Mouse (Mus musculus) embryo, embryonic 10 days (tissue): Measurements from ENCODE around the gene Miox.

Source experiments
- DNase-seq: peaks from one replicate; pipeline ENCODE4 v3.0.0-alpha.2; 2015; ENCODE audit warnings: low spot score

The Miox gene

GRCm38 (mm10) chr15:89315190-89315731, 18.9 kb upstream of the Miox start, which contains the start of gene Sbf1:
Gene Sbf1 (minus strand): TSS chr15:89315311.
- peak; percentile 98 for DNase-seq

GRCm38 (mm10) chr15:89316146-89316545, 18.1 kb upstream of the Miox start:
- DNase-seq, result no peak

DNA sequence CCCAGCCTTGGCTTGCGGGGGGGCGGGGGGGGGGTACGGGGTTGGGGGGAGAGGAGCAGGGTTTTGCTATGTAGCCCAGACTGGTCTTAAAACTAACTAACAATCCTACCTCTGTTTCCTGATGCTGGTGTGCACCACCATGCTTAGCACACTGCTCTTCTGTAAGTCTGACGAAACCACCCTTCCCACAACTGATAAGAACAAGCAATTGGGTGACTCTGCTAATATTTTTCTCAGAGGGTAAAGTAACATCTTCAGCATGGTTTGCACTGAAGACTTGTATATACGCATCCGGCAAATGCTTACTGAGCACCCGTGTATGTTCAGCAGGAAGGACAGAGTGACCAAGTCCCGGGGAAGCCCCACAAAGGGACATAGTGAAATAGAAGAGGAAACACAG, 12.9 kb upstream of the Miox start:
- no peak for DNase-seq

GRCm38 (mm10) chr15:89322670-89323522, 11.3 kb upstream of the Miox start, which contains the start of gene Adm2:
Gene Adm2 (plus strand): TSS chr15:89322720.
- peak; percentile 52 for DNase-seq

DNA sequence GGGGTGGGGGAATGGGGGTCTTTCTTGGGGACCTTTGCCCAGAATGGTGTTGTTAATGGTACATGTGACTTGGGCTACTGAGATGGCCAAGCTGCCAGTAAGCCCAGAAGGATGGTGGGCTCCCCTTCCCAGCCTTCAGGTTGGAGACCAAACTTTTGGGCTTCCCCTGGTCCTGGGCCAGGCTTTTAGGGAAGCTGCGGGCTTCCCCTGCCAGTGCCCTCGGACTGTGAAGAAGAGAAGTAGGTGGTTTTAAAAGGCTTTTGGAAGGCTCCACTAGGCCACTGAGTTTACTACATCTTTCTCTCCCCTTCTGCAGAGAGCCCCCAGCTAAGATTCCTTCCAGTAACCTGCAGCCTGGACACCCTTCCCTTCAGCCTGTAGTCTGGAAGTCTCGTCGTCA, 10.5 kb upstream of the Miox start:
- no peak for DNase-seq

- no peak for DNase-seq
These were observed 7.8 kb upstream of the Miox start for GRCm38 (mm10) chr15:89326441-89326840.

DNA sequence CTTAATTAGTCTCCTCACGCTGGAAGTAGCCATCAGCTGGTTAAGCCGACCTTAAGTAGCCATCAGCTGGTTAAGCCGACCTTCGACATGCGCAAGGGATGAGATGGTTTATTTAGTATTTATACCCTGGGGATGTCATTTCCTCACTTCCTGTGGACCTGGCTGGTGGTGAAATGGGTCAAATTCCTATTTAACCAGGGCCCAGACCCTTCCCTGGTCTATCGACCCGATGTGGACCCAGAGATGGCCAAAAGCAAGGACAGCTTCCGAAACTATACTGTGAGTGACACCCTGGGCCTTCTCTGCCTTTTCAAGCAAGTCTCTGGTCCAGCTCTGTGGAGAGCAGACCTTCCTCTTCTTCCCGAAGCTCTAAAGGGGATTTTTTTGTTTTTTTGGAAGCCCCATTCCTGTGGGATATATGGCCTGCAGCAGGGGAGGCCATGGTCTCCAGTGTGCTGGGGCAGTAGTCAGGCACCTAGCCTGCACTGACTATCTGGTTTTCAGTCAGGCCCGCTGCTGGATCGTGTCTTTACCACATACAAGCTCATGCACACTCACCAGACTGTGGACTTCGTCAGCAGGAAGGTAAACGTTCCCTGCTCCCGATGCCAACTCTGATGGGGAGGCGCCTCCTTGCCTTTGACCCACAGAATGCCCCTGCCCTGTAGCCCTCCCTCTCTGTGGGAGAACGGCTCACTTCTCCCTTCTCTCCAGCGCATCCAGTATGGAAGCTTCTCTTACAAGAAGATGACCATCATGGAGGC, 758 bp downstream of the Miox start:
- DNase-seq, result no peak

DNA sequence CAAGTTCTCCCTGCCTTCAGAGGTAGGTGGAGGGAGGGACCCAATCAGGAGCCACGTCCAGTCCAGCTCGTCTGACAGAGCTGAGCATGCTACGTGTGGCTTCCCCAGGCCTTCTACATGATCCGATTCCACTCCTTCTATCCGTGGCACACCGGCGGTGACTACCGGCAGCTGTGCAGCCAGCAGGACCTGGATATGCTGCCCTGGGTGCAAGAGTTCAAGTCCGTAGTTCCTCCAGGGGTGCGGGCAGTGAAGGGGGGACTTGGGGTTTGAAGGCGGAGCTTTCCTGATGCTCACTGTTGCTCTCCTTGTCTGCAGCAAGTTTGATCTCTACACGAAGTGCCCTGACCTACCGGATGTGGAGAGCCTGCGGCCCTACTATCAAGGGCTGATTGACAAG, 2.2 kb downstream of the Miox start:
- no peak for DNase-seq

- DNase-seq, result no peak
These were observed 5.5 kb downstream of the Miox start for GRCm38 (mm10) chr15:89339696-89340095.

GRCm38 (mm10) chr15:89340136-89340535, 5.9 kb downstream of the Miox start:
- DNase-seq, result no peak

GRCm38 (mm10) chr15:89341678-89342077, 7.5 kb downstream of the Miox start:
- DNase-seq, result no peak

DNA sequence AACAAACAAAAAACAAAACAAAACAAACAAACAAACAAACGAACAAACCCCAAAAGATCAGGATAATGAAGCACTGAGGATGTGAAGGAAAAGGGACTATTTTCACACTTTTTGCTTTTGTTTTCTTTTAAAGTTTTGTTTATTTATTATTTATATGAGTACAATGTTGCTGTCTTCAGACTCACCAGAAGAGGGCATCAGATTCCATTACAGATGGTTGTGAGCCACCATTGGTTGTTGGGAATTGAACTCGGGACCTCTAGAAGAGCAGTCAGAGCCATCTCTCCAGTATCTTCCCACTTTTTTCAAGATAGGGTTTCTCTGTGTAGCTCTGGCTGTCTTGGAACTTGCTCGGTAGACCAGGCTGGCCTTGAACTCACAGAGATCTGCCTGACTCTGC, 9.1 kb downstream of the Miox start:
- no peak for DNase-seq

DNA sequence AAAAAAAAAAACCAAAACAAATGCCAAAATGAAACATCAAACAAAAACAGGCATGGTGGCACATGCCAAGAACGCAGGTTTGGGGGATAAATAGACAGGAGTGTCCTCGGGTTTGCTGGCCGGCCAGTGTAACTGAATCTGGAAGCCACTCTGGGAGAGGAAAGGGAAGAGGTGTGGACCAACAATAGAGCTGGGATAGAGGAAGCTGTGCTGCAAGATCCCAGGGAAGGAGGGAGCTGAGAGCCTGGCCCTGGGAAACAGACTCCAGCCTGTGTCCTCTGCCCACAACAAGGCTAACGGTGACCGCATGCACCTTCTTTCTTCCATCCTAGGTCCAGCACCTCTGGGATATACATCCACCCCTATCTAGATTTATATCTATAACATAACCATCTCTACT, 16.2 kb downstream of the Miox start:
- no peak for DNase-seq

- DNase-seq, result no peak
These were observed 17.1 kb downstream of the Miox start for GRCm38 (mm10) chr15:89351302-89351701.

DNA sequence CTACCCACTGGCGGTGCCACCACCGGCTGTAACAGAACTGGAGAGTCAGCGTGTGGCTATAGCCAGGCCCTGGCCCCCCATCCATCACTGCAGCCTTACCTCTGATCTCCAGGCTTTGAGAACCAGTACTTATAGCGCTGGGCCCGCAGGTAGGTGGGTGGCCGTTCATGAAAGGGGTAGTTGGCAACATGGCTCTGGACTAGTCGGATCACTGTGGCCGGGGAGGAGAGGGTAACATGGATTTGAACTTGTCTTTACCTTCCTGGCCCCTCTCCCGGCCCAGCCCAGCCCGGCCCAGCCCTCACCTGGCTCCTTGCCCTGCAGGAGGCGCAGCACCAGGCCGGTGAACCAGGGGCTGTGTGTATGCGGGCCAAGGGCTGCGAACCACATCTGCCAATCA, 17.9 kb downstream of the Miox start:
- DNase-seq, result no peak

DNA sequence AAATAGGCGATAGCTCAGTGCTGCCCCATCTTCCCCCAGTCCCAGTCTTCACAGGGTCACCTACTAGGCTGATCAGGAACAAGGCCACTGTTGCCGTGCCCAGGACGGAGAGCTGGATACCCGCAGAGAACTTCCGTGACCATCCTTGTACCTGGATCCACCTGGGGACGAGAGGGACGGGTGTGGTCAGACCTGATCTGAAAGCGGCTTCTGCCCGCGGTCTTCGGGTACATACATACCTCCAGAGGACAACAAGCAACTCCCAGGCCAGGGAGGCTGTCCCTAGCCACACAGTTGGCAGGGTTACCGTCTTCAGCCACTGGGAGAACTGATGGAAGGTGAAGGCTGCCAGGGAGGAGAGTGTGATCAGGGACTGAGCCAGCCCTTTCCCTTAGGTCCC, 18.6 kb downstream of the Miox start:
- DNase-seq, result no peak

- no peak for DNase-seq
These were observed 19.6 kb downstream of the Miox start for GRCm38 (mm10) chr15:89353837-89354236.

DNA sequence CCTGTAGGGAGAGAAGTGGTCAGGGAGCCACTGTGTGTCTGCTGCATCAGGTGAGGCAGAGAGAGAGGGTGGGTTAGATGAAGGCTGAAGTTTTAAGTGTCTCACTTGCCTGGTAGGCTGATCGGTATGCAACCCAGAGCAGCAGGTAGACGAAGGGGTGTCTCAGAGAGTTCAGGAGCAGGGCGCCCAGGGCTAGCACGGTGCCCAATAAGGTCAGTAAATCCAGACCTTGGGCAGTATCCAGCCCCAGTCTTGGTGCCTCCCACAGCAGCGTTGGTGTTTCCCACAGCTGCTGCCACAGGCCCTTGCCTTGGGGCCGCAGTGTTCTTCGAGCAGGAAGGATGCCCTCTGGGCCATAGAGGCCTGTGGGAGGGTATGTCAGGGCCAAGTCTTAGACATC, 20.3 kb downstream of the Miox start:
- DNase-seq, result no peak

GRCm38 (mm10) chr15:89355241-89356187, 21.3 kb downstream of the Miox start, which contains the start of the genes Lmf2 and Ncaph2:
Gene Lmf2 (minus strand): TSS chr15:89355659.
Gene Ncaph2 (plus strand): TSS chr15:89355719.
- DNase-seq, result peak; percentile 99

DNA sequence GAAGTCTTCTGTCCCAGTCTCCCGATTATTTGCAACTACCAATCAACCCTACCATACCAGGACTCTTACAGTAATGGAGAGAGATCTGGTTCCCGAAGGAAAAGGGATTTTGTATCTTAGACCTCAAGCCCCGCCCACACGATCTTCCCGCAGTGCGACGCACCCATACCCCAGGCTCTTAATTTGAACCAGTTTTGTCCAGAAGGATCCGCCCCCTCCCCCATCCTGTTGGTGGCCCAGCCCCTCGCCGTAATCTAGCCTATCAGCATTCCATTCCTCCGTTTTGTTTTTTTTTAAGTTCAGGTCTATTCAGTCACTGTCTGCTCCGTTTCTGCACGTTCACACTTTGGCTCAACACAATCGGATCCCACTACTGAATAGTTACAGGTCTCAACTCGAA, 22.2 kb downstream of the Miox start:
- peak; percentile 94 for DNase-seq

GRCm38 (mm10) chr15:89358784-89359183, 24.6 kb downstream of the Miox start:
- no peak for DNase-seq

- no peak for DNase-seq
These were observed 28.9 kb downstream of the Miox start for GRCm38 (mm10) chr15:89363051-89363450.
